Mouse (Mus musculus) G1E (cell line): ENCODE results near the gene Cdhr2. TPM values are rescaled to one million over a fixed set of nuclear protein-coding genes. Genes with fewer than 3 reads are reported as not detected.

Experiments used
- ATAC-seq: 2 replicates; pipeline ENCODE4 v1.8.0; 2016; ENCODE audit warnings: mild to moderate bottlenecking; ENCODE audit not compliant: insufficient number of reproducible peaks, poor library complexity, low FRiP score, severe bottlenecking; ENCODE audit errors: extremely low read depth
- DNase-seq: peaks from one replicate; pipeline ENCODE4 v3.0.0; 2012; ENCODE audit warnings: low spot score
- H3K27me3 ChIP-seq: 2 replicates; pipeline ENCODE4 v1.6.1; 2012; ENCODE audit warnings: mild to moderate bottlenecking, low read length, inconsistent platforms; ENCODE audit not compliant: insufficient read depth
- H3K36me3 ChIP-seq: replicated peaks from 2 replicates; pipeline ENCODE3; 2012; ENCODE audit warnings: mild to moderate bottlenecking, inconsistent platforms
- H3K4me1 ChIP-seq: 2 replicates; pipeline ENCODE4 v1.6.1; 2012; ENCODE audit warnings: low read depth, low read length, inconsistent platforms, mixed read lengths; ENCODE audit not compliant: insufficient read depth
- H3K4me3 ChIP-seq: 2 replicates; pipeline ENCODE4 v1.5.1; 2012; ENCODE audit warnings: low read depth, mild to moderate bottlenecking, inconsistent platforms, low read length, moderate library complexity, mixed read lengths
- H3K9me3 ChIP-seq: replicated peaks from 2 replicates; pipeline ENCODE4 v1.6.1; 2012; ENCODE audit warnings: inconsistent platforms
- CTCF ChIP-seq: IDR thresholded peaks from 2 replicates; pipeline ENCODE4 v1.5.1; 2012; ENCODE audit warnings: low read depth, low read length, inconsistent platforms, mixed read lengths
- GATA1 ChIP-seq: IDR thresholded peaks from 2 replicates; pipeline ENCODE4 v1.6.1; 2012; ENCODE audit warnings: borderline replicate concordance, low read length, inconsistent platforms, mixed read lengths
- GATA2 ChIP-seq: IDR thresholded peaks from 2 replicates; pipeline ENCODE4 v1.6.1; 2012; ENCODE audit warnings: low read depth, low read length, inconsistent platforms, borderline replicate concordance
- POLR2AphosphoS5 ChIP-seq: IDR thresholded peaks from 2 replicates; pipeline ENCODE4 v1.6.1; 2012; ENCODE audit warnings: low read depth, low read length, inconsistent platforms; ENCODE audit not compliant: insufficient replicate concordance
- TAL1 ChIP-seq: conservative IDR thresholded peaks from 2 replicates; pipeline ENCODE4 v1.6.1; 2012; ENCODE audit warnings: low read depth, low read length, inconsistent platforms, mixed read lengths
- polyA plus RNA-seq: library from polyadenylated mRNA; stranded (reverse); fragments of >175 nt; gene quantifications from 2 replicates; pipeline ENCODE4 v1.2.3, GENCODE M21; 2012
- total RNA-seq, 2 experiments: library from RNA; stranded (forward) in 1 of 2; stranded (reverse) in 1 of 2; fragments of 200-1000 nt in 1 of 2; fragments of >200 nt in 1 of 2; fragmentation: Nextera tagmentation in 1 of 2; gene quantifications; 2 replicates each; pipeline ENCODE4 v1.2.3; 2014 to 2017

The Cdhr2 gene
- total and polyA plus RNA-seq, 3 experiments: not detected

GRCm38 (mm10) chr13:54758756-54759470 lies 57.7 kb downstream of the Cdhr2 start:
- ATAC-seq: no peak
- TF ChIP-seq CTCF (no peak), GATA1 (no peak), TAL1 (no peak), POLR2AphosphoS5 (no peak), GATA2 (no peak)
- Histone ChIP-seq H3K27me3 (no peaks in the 10 kb centered on the region; the same call in 1 of the 2 replicates), H3K36me3 (no peaks in the 10 kb centered on the region), H3K4me3 (no peak overlapping the region), H3K9me3 (no peaks in the 10 kb centered on the region), H3K4me1 (no peaks in the 10 kb centered on the region)
- no peak for DNase-seq

- Histone ChIP-seq H3K36me3 (no peaks in the 10 kb centered on the region), H3K4me3 (no peak overlapping the region), H3K27me3 (no peaks in the 10 kb centered on the region; the same call in 1 of the 2 replicates), H3K4me1 (no peaks in the 10 kb centered on the region), H3K9me3 (no peaks in the 10 kb centered on the region)
- ATAC-seq (no peak), DNase-seq (no peak)
- no peak for TF ChIP-seq TAL1
- no peak for TF ChIP-seq GATA2
- TF ChIP-seq CTCF: no peak
- no peak for TF ChIP-seq GATA1
- no peak for TF ChIP-seq POLR2AphosphoS5
Observed at GRCm38 (mm10) chr13:54759496-54759895, 58.2 kb downstream of the Cdhr2 start.

GRCm38 (mm10) chr13:54760164-54760795 lies 59.0 kb downstream of the Cdhr2 start:
- no peak for TF ChIP-seq POLR2AphosphoS5
- no peak for TF ChIP-seq CTCF
- no peak for TF ChIP-seq TAL1
- no peak for TF ChIP-seq GATA2
- TF ChIP-seq GATA1: no peak
- DNase-seq (no peak), ATAC-seq (no peak)
- Histone ChIP-seq H3K9me3 (no peaks in the 10 kb centered on the region), H3K4me3 (no peak overlapping the region), H3K27me3 (no peaks in the 10 kb centered on the region; the same call in 1 of the 2 replicates), H3K36me3 (no peaks in the 10 kb centered on the region), H3K4me1 (no peaks in the 10 kb centered on the region)

- no peak for ATAC-seq
- H3K27me3 ChIP-seq: no peaks in the 10 kb centered on the region; the same call in 1 of the 2 replicates
- peaks cover 1% of the 10 kb centered on the region; the same call in 1 of the 2 replicates for H3K9me3 ChIP-seq
Observed at GRCm38 (mm10) chr13:54760906-54761305, 59.6 kb downstream of the Cdhr2 start.

GRCm38 (mm10) chr13:54765281-54766191 lies 64.3 kb downstream of the Cdhr2 start:
- no peaks in the 10 kb centered on the region for H3K36me3 ChIP-seq
- peaks cover 12% of the 10 kb centered on the region for H3K9me3 ChIP-seq
- ATAC-seq (no peak), DNase-seq (no peak)
- TF ChIP-seq TAL1 (no peak), GATA1 (no peak), POLR2AphosphoS5 (no peak), GATA2 (no peak), CTCF (no peak)
- H3K4me1 ChIP-seq: no peaks in the 10 kb centered on the region
- H3K27me3 ChIP-seq: no peaks in the 10 kb centered on the region
- H3K4me3 ChIP-seq: no peak overlapping the region

More at GRCm38 (mm10) chr13:54760906-54761305, 59.6 kb downstream of the Cdhr2 start:
- H3K4me3 ChIP-seq: no peak overlapping the region
- H3K36me3 ChIP-seq: no peaks in the 10 kb centered on the region
- no peaks in the 10 kb centered on the region for H3K4me1 ChIP-seq
- TF ChIP-seq GATA1 (no peak), GATA2 (no peak), POLR2AphosphoS5 (no peak), CTCF (no peak), TAL1 (no peak)
- DNase-seq: no peak

- no peaks in the 10 kb centered on the region for H3K27me3 ChIP-seq
- peaks cover 16% of the 10 kb centered on the region for H3K9me3 ChIP-seq
- DNase-seq (no peak), ATAC-seq (no peak)
- H3K4me1 ChIP-seq: no peaks in the 10 kb centered on the region
- TF ChIP-seq POLR2AphosphoS5 (no peak), GATA2 (no peak), GATA1 (no peak), CTCF (no peak), TAL1 (no peak)
- H3K36me3 ChIP-seq: no peaks in the 10 kb centered on the region
- no peak within 1 kb of the TSS for H3K4me3 ChIP-seq
Observed at GRCm38 (mm10) chr13:54766192-54766768, 65.0 kb downstream of the Cdhr2 start, which contains the start of gene Sncb. TSS of gene Sncb (minus strand) at chr13:54766595.
